Mouse (Mus musculus) limb, embryonic 14.5 days (tissue): ENCODE measurements at regions not wholly inside any gene's neighbourhood (a gene's known extent, or its start where the extent isn't known, plus 50 kb on each side); places are given as distances from the start of the nearest gene placed in this dataset.

Experiments used
- ATAC-seq: fragments of 200-750 bp; cut with Nextera tagmentation; 2 replicates; pipeline ENCODE4 v1.8.0; 2017; ENCODE audit warnings: low read depth, moderate number of reproducible peaks, moderate TSS enrichment; ENCODE audit not compliant: low FRiP score
- DNase-seq: peaks from one replicate; pipeline ENCODE4 v3.0.0-alpha.2; 2015; ENCODE audit warnings: low spot score
- H3K27ac ChIP-seq: fragments of 300-500 bp; sonication (generic); replicated peaks from 2 replicates; pipeline ENCODE4 v1.5.1; 2014; ENCODE audit warnings: low read depth, mild to moderate bottlenecking, low read length, moderate library complexity, mixed read lengths
- H3K27me3 ChIP-seq: fragments of 300-500 bp; sonication (generic); 2 replicates; pipeline ENCODE4 v1.6.1; 2014; ENCODE audit warnings: low read length, mixed read lengths; ENCODE audit not compliant: control insufficient read depth, insufficient read depth
- H3K36me3 ChIP-seq: fragments of 300-500 bp; sonication (generic); 2 replicates; pipeline ENCODE4 v1.6.1; 2014; ENCODE audit warnings: mild to moderate bottlenecking, low read length, moderate library complexity, mixed read lengths; ENCODE audit not compliant: control insufficient read depth, insufficient read depth
- H3K4me1 ChIP-seq: fragments of 300-500 bp; sonication (generic); 2 replicates; pipeline ENCODE4 v1.6.1; 2014; ENCODE audit warnings: antibody characterized with exemption, low read length, mixed read lengths; ENCODE audit not compliant: control insufficient read depth, insufficient read depth
- H3K4me2 ChIP-seq: fragments of 300-500 bp; sonication (generic); replicated peaks from 2 replicates; pipeline ENCODE4 v1.6.1; 2014; ENCODE audit warnings: low read depth, mild to moderate bottlenecking, low read length, moderate library complexity; ENCODE audit not compliant: severe bottlenecking
- H3K4me3 ChIP-seq: fragments of 300-500 bp; sonication (generic); replicated peaks from 2 replicates; pipeline ENCODE4 v1.5.1; 2014; ENCODE audit warnings: low read length
- H3K9ac ChIP-seq: fragments of 300-500 bp; sonication (generic); 2 replicates; pipeline ENCODE4 v1.6.1; 2014; ENCODE audit warnings: mild to moderate bottlenecking, low read depth, low read length, moderate library complexity; ENCODE audit not compliant: severe bottlenecking
- H3K9me3 ChIP-seq: fragments of 300-500 bp; sonication (generic); 2 replicates; pipeline ENCODE4 v1.6.1; 2016; ENCODE audit warnings: low read length; ENCODE audit not compliant: control insufficient read depth
- POLR2A ChIP-seq: fragments of 200-500 bp; IDR thresholded peaks from 2 replicates; pipeline ENCODE4 v1.8.0; 2012; ENCODE audit warnings: inconsistent platforms, mild to moderate bottlenecking, moderate library complexity, borderline replicate concordance; ENCODE audit not compliant: insufficient read depth, insufficient read length; ENCODE audit errors: extremely low read depth
- WGBS: fragments of 180-500 bp; shearing (Covaris S2); extraction: QIAGEN DNeasy Blood & Tissue Kit; methylation state at CpG from one replicate; pipeline ENCODE4 v1.1.7; 2014; 5-methylcytosine and 5-hydroxymethylcytosine counted together

- no peak overlapping the region for H3K9ac ChIP-seq
- H3K27ac ChIP-seq, result no peak overlapping the region
- DNase-seq (no peak), ATAC-seq (no peak)
- H3K4me1 ChIP-seq, result peaks cover 8% of the 10 kb centered on the region
- no peaks in the 10 kb centered on the region for H3K27me3 ChIP-seq
- no peak for TF ChIP-seq POLR2A
- no peaks in the 10 kb centered on the region for H3K36me3 ChIP-seq
- H3K9me3 ChIP-seq, result no peaks in the 10 kb centered on the region
- 64% methylated on average over 7 of the region's 7 CpGs for WGBS
- no peak overlapping the region for H3K4me3 ChIP-seq
- H3K4me2 ChIP-seq, result no peak overlapping the region
Observed at GRCm38 (mm10) chr8:33980999-33981398, 130.5 kb downstream of the Gm10131 start.
